Mouse (Mus musculus) urinary bladder, postnatal 36 days (tissue): ENCODE results near the gene Ltbp4.
A peak's percentile ranks its signal among the peaks of the same experiment; 100 is the strongest.

Experiments used
- DNase-seq, 2 experiments: peaks; one replicate each; pipeline ENCODE4 v3.0.0; 2022; ENCODE audit warnings: low spot score in 2 of 2, mixed read lengths in 1 of 2

The Ltbp4 gene

GRCm38 (mm10) chr7:27298816-27299215 lies 38.7 kb downstream of the Ltbp4 start:
- no peak for DNase-seq

DNA sequence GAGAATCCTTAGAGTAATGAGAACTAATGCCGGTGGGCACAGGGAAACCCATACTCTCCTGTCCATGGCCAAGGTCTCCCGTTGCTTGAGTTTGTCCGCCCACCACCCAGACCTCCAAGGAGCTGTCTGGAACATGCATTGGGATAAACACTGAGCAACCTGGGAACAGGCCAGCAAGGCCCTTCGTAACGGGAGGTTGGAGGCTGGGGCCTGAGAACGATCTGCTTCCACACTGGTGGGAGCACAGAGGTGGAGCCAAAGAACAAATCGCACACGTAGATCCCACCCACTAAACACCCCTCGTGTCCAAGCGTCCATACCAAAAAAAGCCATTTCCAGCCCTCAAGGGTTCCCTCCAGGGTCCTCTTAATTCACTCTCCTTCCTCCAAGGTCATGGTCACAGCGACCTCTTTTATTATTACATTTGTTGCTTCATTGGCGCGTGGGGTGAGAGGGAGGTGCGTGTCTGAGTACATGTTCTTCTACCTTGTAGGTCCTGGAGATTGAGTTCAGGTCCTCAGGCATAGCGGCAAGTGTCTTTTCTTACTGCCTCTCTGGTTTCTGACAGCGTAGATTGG lies 39.4 kb downstream of the Ltbp4 start:
- no peak for DNase-seq

- no peak for DNase-seq
Observed at GRCm38 (mm10) chr7:27296518-27296917, 41.0 kb downstream of the Ltbp4 start.

GRCm38 (mm10) chr7:27295956-27296355 lies 41.5 kb downstream of the Ltbp4 start:
- peak in 1 of 2 experiments; percentile 62 for DNase-seq

DNA sequence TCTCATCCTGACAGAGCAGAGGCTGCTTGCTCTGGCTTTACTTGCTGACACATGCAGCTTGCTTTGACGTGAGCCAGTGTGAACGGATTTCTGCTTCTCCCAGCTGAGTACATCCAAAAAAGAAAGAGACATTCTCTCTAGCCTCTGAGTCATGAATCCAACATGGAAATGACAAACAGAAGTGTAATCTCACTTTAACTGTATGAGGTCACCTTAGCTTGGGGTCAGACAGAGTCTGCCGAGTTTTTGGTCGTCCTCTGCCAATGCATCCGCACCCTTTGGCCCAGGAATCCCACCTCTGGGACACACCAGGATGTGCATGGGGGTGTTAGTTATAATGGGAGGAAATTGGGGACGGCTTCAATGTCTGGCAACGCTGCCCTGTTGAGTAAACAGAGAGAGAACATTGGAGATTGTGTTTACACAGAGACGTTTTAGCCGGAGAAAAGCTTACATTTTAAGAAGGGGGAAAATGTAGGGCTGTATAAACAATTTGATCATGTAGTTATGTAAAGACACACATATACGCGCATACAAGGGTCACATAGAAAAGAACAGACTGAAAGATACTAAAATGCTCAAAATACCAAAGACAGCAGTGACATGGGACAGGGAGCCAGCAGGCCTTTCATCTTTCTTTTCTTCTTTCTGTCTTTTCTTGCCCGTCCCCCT lies 45.6 kb downstream of the Ltbp4 start:
- DNase-seq = peak; percentile 59 to 67

GRCm38 (mm10) chr7:27290555-27290954 lies 46.9 kb downstream of the Ltbp4 start:
- no peak for DNase-seq

- DNase-seq = no peak
Observed at GRCm38 (mm10) chr7:27288732-27289131, 48.8 kb downstream of the Ltbp4 start.

DNA sequence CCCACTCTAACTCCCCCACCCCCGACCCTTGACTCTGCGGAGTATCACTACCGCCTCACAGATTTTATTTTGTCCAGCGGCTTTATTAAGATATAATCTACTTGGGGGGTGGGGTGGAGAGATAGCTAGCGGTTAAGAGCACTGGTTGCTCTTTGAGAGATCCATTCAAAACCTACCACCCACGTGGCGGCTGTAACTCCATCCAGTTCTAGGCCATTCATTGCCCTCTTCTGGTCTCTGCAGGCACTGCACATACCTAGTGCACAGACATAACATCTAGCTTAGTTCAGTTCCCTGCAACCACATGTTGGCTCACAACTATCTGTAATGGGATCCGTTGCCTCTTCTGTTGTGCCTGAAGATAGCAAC lies 51.8 kb downstream of the Ltbp4 start:
- DNase-seq = peak in 1 of 2 experiments; percentile 74

- peak in 1 of 2 experiments; percentile 72 for DNase-seq
Observed at GRCm38 (mm10) chr7:27284865-27285697, 52.4 kb downstream of the Ltbp4 start.

- DNase-seq = no peak
Observed at GRCm38 (mm10) chr7:27282225-27282624, 55.3 kb downstream of the Ltbp4 start.

DNA sequence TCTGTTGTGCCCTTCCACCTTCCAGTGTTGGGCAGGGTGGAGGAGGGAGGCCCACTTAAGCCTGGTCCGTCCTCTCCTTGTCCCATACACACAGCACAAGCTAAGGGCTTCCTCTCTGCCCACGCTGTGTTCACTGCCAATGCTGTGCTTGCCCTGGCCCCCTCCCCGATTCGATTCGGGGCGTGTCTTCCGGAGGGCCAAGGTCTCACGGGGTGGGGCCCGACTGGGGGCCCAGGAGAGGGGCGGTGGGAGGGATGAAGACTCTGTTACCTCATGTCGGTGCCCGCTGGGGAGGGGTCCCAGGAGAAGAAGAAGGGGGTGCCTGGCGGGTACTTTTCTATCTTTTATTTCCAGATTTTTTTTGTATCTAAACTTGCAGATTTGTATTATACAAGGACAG lies 55.8 kb downstream of the Ltbp4 start:
- no peak for DNase-seq

GRCm38 (mm10) chr7:27277191-27277590 lies 60.3 kb downstream of the Ltbp4 start:
- no peak for DNase-seq

- no peak for DNase-seq
Observed at GRCm38 (mm10) chr7:27276021-27276420, 61.5 kb downstream of the Ltbp4 start.

- DNase-seq = no peak
Observed at GRCm38 (mm10) chr7:27274916-27275315, 62.6 kb downstream of the Ltbp4 start.

GRCm38 (mm10) chr7:27273739-27274351 lies 63.6 kb downstream of the Ltbp4 start:
- DNase-seq = no peak

DNA sequence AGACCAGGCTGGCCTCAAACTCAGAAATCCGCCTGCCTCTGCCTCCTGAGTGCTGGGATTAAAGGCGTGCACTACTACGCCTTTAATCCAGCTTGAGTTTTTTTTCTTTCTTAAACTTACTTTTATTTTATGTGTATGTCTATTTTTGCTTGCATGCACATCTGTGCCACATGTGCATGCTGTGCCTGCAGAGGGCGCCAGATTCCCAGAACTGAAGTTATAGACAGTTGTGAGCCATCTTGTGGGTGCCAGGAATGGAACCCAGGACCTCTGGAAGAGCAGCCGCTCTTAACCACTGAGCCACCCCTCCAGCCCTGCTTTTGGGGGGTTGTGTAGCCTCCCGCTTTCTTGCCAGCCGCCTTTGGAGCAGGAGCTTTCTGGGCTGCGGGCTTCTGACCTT lies 66.1 kb downstream of the Ltbp4 start:
- no peak for DNase-seq

DNA sequence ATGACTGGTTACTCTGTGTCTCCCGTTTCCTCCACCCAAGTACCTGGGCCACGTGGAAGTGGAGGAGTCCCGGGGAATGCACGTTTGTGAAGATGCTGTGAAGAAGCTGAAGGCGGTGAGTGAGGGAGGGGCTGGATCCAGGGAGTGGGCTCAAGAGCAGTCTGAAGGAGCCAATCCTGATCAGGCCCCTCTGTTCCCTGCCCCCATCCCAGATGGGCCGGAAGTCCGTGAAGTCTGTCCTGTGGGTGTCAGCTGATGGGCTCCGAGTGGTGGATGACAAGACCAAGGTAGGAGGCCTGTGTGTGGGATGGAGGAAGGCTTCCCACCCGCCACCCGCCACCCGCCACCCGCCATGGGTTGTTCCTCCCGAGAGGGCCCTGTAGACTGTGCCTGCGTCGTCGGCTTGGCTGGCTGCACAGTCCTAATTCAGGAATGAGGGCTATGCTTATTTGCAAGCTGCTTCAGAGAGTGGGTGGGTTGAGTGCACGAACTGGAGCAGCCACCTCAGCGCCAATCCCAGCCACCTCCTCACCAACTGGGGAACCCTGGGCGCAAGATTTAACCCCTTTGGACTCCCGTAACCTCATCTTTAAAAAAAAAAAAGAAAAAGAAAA lies 70.9 kb downstream of the Ltbp4 start:
- DNase-seq = no peak

- no peak for DNase-seq
Observed at GRCm38 (mm10) chr7:27264761-27265160, 72.7 kb downstream of the Ltbp4 start.

GRCm38 (mm10) chr7:27261888-27262287 lies 75.6 kb downstream of the Ltbp4 start:
- no peak for DNase-seq

DNA sequence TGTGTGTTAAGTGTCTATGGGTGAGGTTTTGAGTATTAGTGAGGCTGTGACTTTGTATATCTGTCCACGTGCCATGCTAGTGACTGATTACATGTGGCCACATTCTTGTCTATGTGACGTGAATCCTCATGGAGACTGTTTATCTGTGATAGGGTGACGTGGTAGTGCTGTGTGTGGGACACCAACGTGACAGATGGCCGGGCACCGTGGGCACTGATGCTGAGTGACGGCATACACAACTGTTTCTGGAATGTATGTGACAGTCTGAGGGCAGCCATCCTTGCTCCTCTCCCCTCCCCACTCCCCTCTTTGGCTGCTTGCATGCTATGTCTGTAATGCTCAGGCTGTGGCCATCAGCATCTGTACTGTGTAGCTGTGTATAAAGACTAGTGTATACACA lies 76.6 kb downstream of the Ltbp4 start:
- no peak for DNase-seq

DNA sequence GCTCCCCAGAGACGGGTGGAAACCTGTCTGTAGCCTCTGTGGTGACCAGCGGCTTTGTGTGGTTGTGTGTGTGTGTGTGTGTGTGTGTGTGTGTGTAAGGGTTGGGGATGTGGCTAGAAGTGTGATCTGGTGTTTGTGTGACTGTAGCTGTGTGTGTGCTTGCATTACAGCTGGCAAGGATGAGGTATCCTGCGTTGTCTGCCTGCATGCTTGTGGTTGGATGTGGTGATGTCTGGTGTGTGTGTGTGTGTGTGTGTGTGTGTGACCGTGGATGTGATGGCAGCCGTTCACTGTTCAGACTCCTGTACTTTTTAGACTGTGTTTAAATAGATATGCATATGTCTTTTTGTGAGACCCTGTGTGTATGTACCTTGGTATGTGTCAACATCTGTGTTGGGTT lies 77.7 kb downstream of the Ltbp4 start:
- no peak for DNase-seq

GRCm38 (mm10) chr7:27259271-27259721 lies 78.2 kb downstream of the Ltbp4 start:
- no peak for DNase-seq
